Mouse (Mus musculus) induced T-regulatory cell, adult 2 months (primary cell): ENCODE results near the gene Ush1c.
"Not testable (repeated sequence)": the region's sequence is repeated elsewhere in the genome, so short reads cannot be mapped to it uniquely, and the experiment has no call there.

Experiments used
- DNase-seq: peaks from one replicate; pipeline ENCODE4 v3.0.0-alpha.2; 2012; ENCODE audit warnings: low read depth

Gene Ush1c

DNA sequence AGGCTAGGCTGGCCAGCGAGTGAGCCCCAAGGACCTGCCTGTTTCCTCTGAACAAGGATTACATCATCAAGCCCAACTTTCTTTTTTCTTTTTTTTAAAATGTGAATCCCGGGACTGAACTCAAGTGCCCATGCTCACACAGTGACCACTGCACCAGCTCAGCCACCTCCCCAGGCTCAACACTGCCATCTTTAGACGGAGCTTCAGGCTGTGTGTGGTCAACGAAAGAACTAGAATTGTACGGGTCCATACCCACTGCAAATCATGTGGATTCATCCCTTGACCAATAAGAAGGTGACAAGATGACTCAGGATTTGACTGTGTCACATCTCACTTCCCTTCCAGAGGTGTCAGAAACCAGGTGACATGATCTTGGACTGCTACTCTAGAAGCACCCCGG is 33.5 kb downstream of the Ush1c start:
- no peak for DNase-seq

DNA sequence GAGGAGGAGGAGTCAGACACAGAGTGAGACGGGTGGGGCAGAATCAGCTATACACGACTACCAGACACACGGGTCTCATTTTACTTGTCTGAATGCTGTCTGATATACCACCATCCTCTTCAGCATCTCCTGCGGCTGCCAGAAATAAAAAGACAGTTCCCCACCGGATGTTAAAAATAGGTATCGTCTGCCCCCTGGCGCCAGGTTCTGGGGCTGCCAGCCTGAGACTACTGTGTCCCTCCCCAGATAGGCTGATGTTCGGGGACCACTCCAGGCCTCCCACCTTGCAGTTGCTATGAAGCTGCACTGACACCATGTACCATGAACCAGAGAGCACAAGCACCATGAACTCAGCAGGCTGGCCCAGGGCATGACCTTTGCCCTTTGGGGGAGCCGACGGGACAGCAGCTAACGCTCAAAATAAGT is 34.2 kb downstream of the Ush1c start:
- peak; percentile 35 for DNase-seq

DNA sequence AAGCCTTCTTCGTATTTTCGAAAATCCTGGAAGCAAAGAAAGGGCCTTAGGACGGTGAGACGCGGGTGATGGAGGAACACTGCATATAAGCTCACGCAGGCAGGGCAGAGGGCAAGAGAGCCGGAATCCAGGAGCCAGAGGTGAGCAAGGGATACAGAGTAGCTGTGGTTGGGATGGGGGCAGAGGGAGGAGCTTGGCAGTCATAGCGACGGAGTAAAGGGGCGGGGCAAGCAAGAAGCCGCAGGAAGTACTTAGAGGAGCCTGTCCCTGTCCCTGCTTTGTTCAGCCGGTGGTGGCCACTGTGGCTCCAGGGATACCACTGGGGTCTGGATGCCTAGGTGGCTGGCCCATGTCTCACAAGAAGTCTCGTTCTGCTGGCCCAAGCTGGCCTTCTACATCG is 36.7 kb downstream of the Ush1c start:
- no peak for DNase-seq

- no peak for DNase-seq
Observed at GRCm38 (mm10) chr7:46200021-46200420, 38.3 kb downstream of the Ush1c start.

GRCm38 (mm10) chr7:46195356-46195755 is 42.9 kb downstream of the Ush1c start:
- no peak for DNase-seq

GRCm38 (mm10) chr7:46184232-46184631 is 54.1 kb downstream of the Ush1c start:
- no peak for DNase-seq

DNA sequence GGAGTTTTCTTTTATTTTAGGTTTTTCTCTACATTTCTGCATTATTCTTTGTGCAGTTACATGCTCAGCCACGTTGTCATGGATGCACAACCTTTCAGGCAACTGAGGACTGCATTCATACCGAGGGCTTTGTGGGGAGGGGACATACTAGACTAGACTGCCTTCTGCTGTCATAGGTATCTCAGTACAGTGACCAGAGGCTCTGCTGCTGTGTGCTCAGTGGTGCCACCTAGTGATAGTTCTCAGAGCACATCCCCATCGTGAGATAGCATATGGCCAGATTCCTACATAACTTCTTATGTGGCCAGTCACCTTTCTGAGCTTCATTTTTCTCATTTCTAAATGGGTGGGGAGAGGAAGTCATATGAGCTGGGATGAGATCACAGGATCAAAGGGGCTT is 56.7 kb downstream of the Ush1c start:
- peak; percentile 65 for DNase-seq

- DNase-seq: no peak
Observed at GRCm38 (mm10) chr7:46179431-46180275, 58.6 kb downstream of the Ush1c start, which contains the start of gene Abcc8. Gene Abcc8, minus strand, starts transcription at chr7:46180033.

GRCm38 (mm10) chr7:46168980-46169379 is 69.3 kb downstream of the Ush1c start:
- DNase-seq: not testable (repeated sequence)

GRCm38 (mm10) chr7:46168402-46168801 is 69.9 kb downstream of the Ush1c start:
- no peak for DNase-seq

GRCm38 (mm10) chr7:46167901-46168300 is 70.4 kb downstream of the Ush1c start:
- DNase-seq: no peak

DNA sequence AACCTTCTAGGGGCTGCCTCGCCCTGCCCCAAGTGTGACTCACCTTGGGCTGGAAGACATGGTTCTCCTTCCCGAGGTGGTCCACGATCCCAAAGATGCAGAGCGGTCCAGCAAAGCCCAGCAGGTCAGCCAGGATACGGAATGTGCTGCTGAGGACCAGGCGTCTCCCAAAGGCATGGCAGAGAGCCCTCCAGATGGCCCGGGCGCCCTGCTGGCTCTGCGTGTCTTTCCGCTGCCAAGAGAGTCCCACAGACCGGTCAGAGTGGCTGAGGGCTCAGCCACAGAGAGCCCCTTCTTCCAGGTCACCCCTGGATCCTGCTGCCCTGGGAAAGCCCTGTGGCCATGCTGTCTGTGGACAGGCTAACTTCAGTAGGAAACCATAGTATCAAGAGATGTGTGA is 72.4 kb downstream of the Ush1c start:
- DNase-seq: no peak

- DNase-seq: no peak
Observed at GRCm38 (mm10) chr7:46162731-46163130, 75.6 kb downstream of the Ush1c start.

- no peak for DNase-seq
Observed at GRCm38 (mm10) chr7:46162132-46162727, 76.1 kb downstream of the Ush1c start.

- DNase-seq: no peak
Observed at GRCm38 (mm10) chr7:46161615-46162014, 76.7 kb downstream of the Ush1c start.

DNA sequence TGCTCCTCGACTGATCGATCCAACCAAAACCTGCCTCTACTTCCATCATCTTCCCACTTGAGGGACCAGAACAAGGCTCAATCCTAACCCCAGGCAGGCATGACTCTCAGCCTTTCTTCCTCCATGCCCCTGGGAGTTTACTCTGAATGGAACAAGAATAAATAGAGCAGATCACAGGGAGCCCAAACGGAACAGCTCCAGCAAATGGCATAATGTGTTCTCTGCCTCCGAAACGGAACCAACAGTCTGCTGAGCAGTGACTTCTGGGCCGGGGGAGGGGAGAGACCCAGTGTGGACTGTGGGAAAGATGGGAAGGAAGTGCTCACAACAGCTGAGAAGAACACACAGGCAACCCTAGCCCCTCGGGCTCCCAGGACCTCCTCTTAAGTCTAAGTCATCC is 80.6 kb downstream of the Ush1c start:
- DNase-seq: no peak

GRCm38 (mm10) chr7:46154498-46155488 is 83.5 kb downstream of the Ush1c start:
- no peak for DNase-seq

GRCm38 (mm10) chr7:46152819-46153351 is 85.4 kb downstream of the Ush1c start:
- DNase-seq: no peak

- no peak for DNase-seq
Observed at GRCm38 (mm10) chr7:46147417-46147816, 90.9 kb downstream of the Ush1c start.

GRCm38 (mm10) chr7:46146675-46147308 is 91.5 kb downstream of the Ush1c start:
- no peak for DNase-seq
